In genomic region chr9:25253478-25253824, GRCm38 (mm10) we compare ENCODE assay signal across 9 mouse cellular contexts. TPM values are rescaled to one million over a fixed set of nuclear protein-coding genes. Genes with fewer than 3 reads are reported as not detected.
DNase-seq lines count a peak whose midpoint lies in the region; ATAC-seq and TF ChIP-seq lines count a peak whose summit lies in the region.
"Had no signal": no experiment of that assay in that cellular context is flagged by ENCODE, and none has a peak within 500 bp of the region (broad histone marks: within the 10 kb centered on the region; RNA-seq: fewer than 3 reads in every experiment).

No protein-coding gene starts in this region.

- H3K4me3 ChIP-seq in heart, embryonic 15.5 days, result peak overlapping the region; percentile 82
- peak overlapping the region; percentile 88 for H3K4me3 ChIP-seq in ES-Bruce4 (ENCODE audit: low read depth, low read length)
- H3K4me3 ChIP-seq in forebrain, postnatal 0 days (ENCODE audit: low read depth, low read length), result peak overlapping the region; percentile 99
- peak overlapping the region; percentile 62 for H3K4me3 ChIP-seq in macrophage (ENCODE audit: inconsistent target)

- DNase-seq in heart, postnatal 10 days, result no peak
- no peak for DNase-seq in forebrain, postnatal 0 days
- no peak for DNase-seq in adrenal gland, postnatal 14 days

- H3K27ac ChIP-seq in heart, embryonic 15.5 days, result peak overlapping the region; percentile 98
- H3K27ac ChIP-seq in ES-Bruce4 (ENCODE audit: insufficient read depth, low read length), result peak overlapping the region; percentile 46
- peak overlapping the region; percentile 99; the same call in 1 of the 2 replicates for H3K27ac ChIP-seq in forebrain, postnatal 0 days (ENCODE audit: low read depth, low read length)
- H3K27ac ChIP-seq in macrophage, result peak overlapping the region; percentile 67

- no peak for ATAC-seq in heart, embryonic 15.5 days (replicated peaks; ENCODE audit: insufficient number of reproducible peaks, insufficient read depth, low FRiP score, low read depth)
- no peak for ATAC-seq in forebrain, postnatal 0 days
- ATAC-seq in megakaryocyte-erythroid progenitor cell, adult 5-6 weeks (replicated peaks; ENCODE audit: low FRiP score, low TSS enrichment, poor library complexity, severe bottlenecking), result no peak
- ATAC-seq in frontal cortex, adult (ENCODE audit: low TSS enrichment), result no peak

- no peak for TF ChIP-seq EP300 in ES-Bruce4 (IDR thresholded peaks at IDR 0.05; ENCODE audit: insufficient read depth, low read depth, low read length)

- H3K4me1 ChIP-seq in heart, embryonic 15.5 days (replicated peaks), result peaks cover 24% of the 10 kb centered on the region
- H3K4me1 ChIP-seq in ES-Bruce4 (ENCODE audit: control insufficient read depth, insufficient read depth, low read length), result no peaks in the 10 kb centered on the region
- peaks cover 21% of the 10 kb centered on the region for H3K4me1 ChIP-seq in forebrain, postnatal 0 days (ENCODE audit: insufficient read depth)

- no peaks in the 10 kb centered on the region for H3K36me3 ChIP-seq in heart, embryonic 15.5 days
- H3K36me3 ChIP-seq in ES-Bruce4 (ENCODE audit: control insufficient read depth, insufficient read depth, low read length, poor library complexity, severe bottlenecking) (no peaks in the 10 kb centered on the region), macrophage (ENCODE audit: inconsistent target) (no peaks in the 10 kb centered on the region)
- no peaks in the 10 kb centered on the region for H3K36me3 ChIP-seq in forebrain, postnatal 0 days (ENCODE audit: insufficient read depth)

- no peak for TF ChIP-seq POLR2A in ES-Bruce4 (IDR thresholded peaks at IDR 0.05; ENCODE audit: insufficient read depth, low read length)

- H3K79me2 ChIP-seq in macrophage (ENCODE audit: inconsistent target), result peaks cover 75% of the 10 kb centered on the region

- H3K9me3 ChIP-seq in heart, embryonic 15.5 days (replicated peaks), result no peaks in the 10 kb centered on the region
- H3K9me3 ChIP-seq in ES-Bruce4 (replicated peaks; ENCODE audit: control insufficient read depth, insufficient read depth, low read length, poor library complexity, severe bottlenecking), result no peaks in the 10 kb centered on the region
- H3K9me3 ChIP-seq in forebrain, postnatal 0 days (ENCODE audit: low read length), result no peaks in the 10 kb centered on the region

- WGBS in heart, embryonic 15.5 days, result 3% methylated on average over 3 of the region's 3 CpGs
- under 1% methylated on average over 3 of the region's 3 CpGs for WGBS in forebrain, postnatal 0 days
- WGBS in macrophage (ENCODE audit: missing documents), result 0% methylated on average over 3 of the region's 3 CpGs

- H3K9ac ChIP-seq in heart, embryonic 15.5 days, result peak overlapping the region; percentile 96
- peak overlapping the region; percentile 97 for H3K9ac ChIP-seq in ES-Bruce4 (ENCODE audit: low read depth, poor library complexity, severe bottlenecking)
- H3K9ac ChIP-seq in forebrain, postnatal 0 days, result peak overlapping the region; percentile 92

- H3K27me3 ChIP-seq in heart, embryonic 15.5 days, result no peaks in the 10 kb centered on the region
- no peaks in the 10 kb centered on the region for H3K27me3 ChIP-seq in ES-Bruce4 (ENCODE audit: control insufficient read depth, insufficient read depth, low read length, poor library complexity, severe bottlenecking)
- no peaks in the 10 kb centered on the region for H3K27me3 ChIP-seq in forebrain, postnatal 0 days (ENCODE audit: insufficient read depth, low read length)
- H3K27me3 ChIP-seq: Patski had no signal

- H3K4me2 ChIP-seq in heart, embryonic 15.5 days, result peak overlapping the region; percentile 66
- peak overlapping the region; percentile 44 for H3K4me2 ChIP-seq in forebrain, postnatal 0 days (ENCODE audit: low read depth)

- intact Hi-C loops in heart, postnatal 10 days (cut with DNase I), result loop anchor here (2.0 to 10.0 kb wide), 5 partner anchors 36 to 749 kb away; partner anchors contain the start of genes Dpy19l1 and Herpud2

- TF ChIP-seq CTCF in ES-Bruce4 (IDR thresholded peaks at IDR 0.05; ENCODE audit: low read depth, low read length), result no peak
- TF ChIP-seq CTCF in forebrain, postnatal 0 days (IDR thresholded peaks at IDR 0.05; ENCODE audit: low read depth), result no peak

RNA-seq across cellular contexts. Expression of gene Sept7, which starts 1.2 kb away (rescaled TPM):
- polyA plus RNA-seq in heart, embryonic 15.5 days (2015; fragmentation: Nextera tagmentation; extraction: Ambion mirVana), result 225 and 252 TPM in 2 replicates
- total RNA-seq in heart, postnatal 10 days (2021), result 100 to 1,000 TPM; 162 to 187 TPM
- polyA plus RNA-seq in ES-Bruce4 (2011; ENCODE audit: insufficient read depth, insufficient read length, low read depth, missing spikeins) (187 and 193 TPM in 2 replicates), macrophage (2018) (119 to 225 TPM (median 205 TPM) in 3 replicates)
- 205 and 233 TPM in 2 replicates for total RNA-seq in forebrain, postnatal 0 days (2014; rRNA removed)
- 249 and 277 TPM in 2 replicates for polyA plus RNA-seq in forebrain, postnatal 0 days (2015; fragmentation: Nextera tagmentation; extraction: Ambion mirVana)
- 100 to 1,000 TPM; 143 to 360 (median 205) TPM for total RNA-seq in macrophage (2018; cell fraction: chromatin; rRNA removed)
- total RNA-seq in macrophage (2018; cell fraction: cytosol; rRNA removed), result 100 to 1,000 TPM; 119 to 155 (median 138) TPM
- total RNA-seq in macrophage (2018; cell fraction: nucleus; rRNA removed), result 100 to 1,000 TPM; 111 to 243 (median 161) TPM
- total RNA-seq in megakaryocyte-erythroid progenitor cell, adult 5-6 weeks (2014; fragmentation: Nextera tagmentation), result 121 and 131 TPM in 2 replicates
- 283 and 354 TPM in 2 replicates for total RNA-seq in megakaryocyte-erythroid progenitor cell, adult 5-6 weeks (2017)
- 118 and 134 TPM in 2 replicates for total RNA-seq in adrenal gland, postnatal 14 days (2021)

Comparison
In these comparisons a context has a peak if more than half of its experiments do, and no peak if none do; other contexts are left out.
1. H3K27ac ChIP-seq: peak in every context shown above with its lines; median percentile 99 in forebrain, postnatal 0 days; 98 in heart, embryonic 15.5 days; 67 in macrophage; 46 in ES-Bruce4.